Mouse (Mus musculus) embryo, embryonic 10.5 days (tissue): Measurements from ENCODE around the gene Minpp1.
"Not testable (repeated sequence)": the region's sequence is repeated elsewhere in the genome, so short reads cannot be mapped to it uniquely, and the experiment has no call there.

Experiments used
- DNase-seq: peaks from one replicate; pipeline ENCODE4 v3.0.0-alpha.2; 2015; ENCODE audit warnings: low spot score

The Minpp1 gene

GRCm38 (mm10) chr19:32485681-32486105 is at the start of gene Minpp1:
Minpp1 (plus strand) TSS chr19:32485769.
- DNase-seq: peak; percentile 86

GRCm38 (mm10) chr19:32439356-32439755 is 46.2 kb upstream of the Minpp1 start:
- no peak for DNase-seq

DNA sequence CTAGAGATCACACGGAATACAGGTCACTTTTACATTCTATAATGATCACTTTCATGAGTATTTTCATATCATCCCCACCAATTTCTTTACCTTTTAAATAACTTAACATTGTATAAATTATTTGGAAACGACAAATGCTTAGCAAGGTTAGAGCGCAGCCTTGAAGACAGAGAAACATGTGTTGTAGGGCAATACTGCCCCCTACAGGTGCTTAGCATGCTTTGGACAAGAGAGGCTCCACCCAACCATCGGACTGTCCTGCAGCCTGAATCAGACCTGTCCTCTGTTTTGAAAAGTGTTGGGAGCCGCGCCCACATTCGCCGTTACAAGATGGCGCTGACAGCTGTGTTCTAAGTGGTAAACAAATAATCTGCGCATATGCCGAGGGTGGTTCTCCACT is 44.0 kb upstream of the Minpp1 start:
- no peak for DNase-seq

GRCm38 (mm10) chr19:32448931-32449330 is 36.6 kb upstream of the Minpp1 start:
- no peak for DNase-seq

DNA sequence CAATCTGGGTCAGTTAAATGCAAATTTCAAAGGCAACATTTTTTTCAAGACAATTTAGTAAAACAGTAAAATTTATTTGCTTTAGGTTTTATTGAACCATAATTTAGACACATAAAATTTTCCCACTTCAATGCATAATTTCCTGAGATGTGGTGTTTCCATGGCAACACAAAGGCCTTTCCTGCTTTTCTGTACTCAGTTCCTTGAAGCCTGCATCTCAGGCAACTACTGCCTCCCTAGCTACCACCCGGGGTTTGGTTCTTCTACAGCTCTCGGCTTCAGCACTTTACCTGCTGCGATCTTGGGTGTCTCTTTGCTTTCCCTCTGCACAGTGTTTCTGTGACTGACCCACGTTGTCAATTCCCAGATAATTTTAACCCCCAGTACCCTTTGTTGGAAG is 33.3 kb upstream of the Minpp1 start:
- DNase-seq: no peak

- DNase-seq: no peak
Observed at GRCm38 (mm10) chr19:32456744-32457143, 28.8 kb upstream of the Minpp1 start.

- not testable (repeated sequence) for DNase-seq
Observed at GRCm38 (mm10) chr19:32457631-32458030, 27.9 kb upstream of the Minpp1 start.

GRCm38 (mm10) chr19:32463037-32463436 is 22.5 kb upstream of the Minpp1 start:
- DNase-seq: no peak

GRCm38 (mm10) chr19:32465228-32465627 is 20.3 kb upstream of the Minpp1 start:
- DNase-seq: no peak

GRCm38 (mm10) chr19:32466478-32466877 is 19.1 kb upstream of the Minpp1 start, which contains the start of gene Rpl9-ps6:
Rpl9-ps6 (minus strand) TSS chr19:32466578.
- DNase-seq: no peak

DNA sequence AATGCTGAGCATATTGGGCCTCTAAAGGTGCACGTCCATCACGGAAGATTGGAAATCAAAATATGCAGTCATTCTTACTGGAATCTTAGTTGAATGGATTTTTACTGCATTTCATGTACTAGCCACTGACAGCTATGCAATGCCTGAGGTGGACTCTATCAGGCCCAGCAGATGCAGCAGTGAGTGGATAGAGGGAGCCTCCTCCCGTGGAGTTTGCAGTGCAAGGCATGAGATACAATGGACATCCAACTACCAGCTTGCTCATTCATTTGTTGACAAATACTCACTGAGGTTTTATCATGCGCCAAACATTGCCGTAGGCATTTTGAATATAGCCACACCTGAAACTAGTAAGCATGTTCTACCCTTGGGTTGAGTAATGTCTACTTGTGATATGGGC is 18.2 kb upstream of the Minpp1 start:
- no peak for DNase-seq

DNA sequence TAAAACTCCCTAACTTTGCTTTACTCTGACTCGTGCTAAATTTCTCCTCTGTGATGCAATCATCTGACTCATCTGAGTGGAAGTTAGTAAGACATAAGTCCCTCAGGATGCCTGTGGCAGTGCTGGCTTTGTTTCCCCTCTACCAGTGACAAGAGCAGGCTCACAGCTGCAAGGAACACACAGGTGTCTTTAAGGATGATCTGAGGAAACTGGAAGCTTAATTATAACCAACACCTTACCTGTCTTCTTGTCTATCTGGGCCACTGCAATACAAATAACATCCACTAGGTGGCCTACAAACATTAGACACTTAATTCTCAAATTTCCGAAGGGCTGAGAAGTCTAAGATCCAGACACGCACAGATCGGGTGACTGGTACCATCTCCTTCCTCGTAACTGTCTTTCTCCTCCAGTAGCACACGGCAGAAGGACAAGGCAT is 15.5 kb upstream of the Minpp1 start:
- peak; percentile 77 for DNase-seq

DNA sequence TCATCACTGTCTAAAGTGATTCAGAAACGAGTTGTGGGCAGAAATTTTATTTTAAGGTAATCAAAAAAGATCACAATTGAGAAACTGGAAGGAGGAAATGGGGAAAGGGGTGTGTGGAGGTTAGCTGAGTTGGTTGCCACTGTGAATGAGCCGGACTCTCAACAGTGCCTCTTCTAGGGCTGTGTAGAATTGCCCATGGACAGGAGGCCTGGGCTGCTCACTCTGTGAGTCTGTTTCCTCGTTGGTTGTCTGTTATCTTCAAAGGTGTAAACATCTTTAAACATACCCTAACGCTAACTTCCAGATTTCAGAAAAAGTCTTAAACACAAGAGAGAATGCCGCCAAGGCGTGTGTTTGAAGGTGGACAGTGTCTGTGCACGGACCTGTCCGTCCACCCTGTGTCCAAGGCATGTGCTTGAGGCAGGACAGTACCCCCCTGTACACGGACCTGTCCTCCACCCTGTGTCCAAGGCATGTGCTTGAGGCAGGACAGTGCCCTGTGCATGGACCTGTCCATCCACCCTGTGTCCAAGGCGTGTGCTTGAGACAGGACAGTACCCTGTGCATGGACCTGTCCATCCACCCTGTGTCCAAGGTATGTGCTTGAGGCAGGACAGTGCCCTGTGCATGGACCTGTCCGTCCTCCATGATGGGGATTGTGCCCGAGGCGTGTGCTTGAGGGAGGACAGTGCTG is 14.9 kb upstream of the Minpp1 start:
- no peak for DNase-seq

DNA sequence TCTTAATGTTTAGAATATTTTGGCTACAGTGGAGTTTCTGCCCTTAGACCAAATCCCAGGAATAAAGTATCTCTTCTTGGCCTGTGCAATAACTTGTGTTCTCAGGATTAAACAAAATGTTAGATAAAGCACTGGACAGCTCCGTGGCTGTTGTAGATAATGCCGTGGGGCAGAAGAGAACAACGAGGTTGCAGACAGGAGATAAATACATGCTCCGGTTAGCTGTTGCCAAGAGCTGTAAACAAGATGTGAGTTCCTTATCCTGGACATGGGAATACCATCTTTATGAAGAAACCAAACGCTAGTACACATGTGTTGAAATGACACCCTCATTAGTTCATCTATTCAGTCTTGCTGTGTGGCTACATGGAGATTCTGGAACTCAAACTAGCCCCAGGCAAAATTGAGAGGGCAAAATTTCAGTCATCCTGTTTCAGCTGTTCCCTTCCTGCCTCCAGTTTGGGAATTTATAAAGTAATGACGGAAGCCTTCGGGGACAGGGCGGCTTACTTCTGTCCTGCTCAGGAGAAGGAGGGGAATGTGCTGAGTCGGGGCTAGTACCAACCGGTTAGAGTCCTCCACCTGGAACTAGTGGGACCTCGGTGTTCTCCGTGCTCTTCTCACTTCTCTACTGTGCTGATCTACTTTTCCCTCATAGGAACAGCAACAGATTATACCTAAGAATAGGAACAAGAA is 9.4 kb upstream of the Minpp1 start:
- no peak for DNase-seq

DNA sequence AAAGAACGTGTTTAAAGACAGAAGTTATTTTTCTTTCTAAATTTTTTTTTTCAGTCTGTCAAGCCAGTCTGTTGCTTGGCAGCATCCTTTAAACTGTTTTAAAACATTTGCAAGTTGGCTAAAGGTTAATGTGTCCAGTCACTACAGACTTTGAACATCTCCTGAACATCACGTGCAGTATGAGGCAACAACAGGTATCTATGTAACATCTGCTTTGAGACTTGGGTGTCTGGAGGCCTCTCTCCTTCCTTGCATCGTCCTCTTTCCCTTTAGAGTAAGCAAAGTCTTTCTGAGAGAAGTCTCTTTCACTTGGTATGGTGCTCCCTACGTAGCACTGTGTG is 8.9 kb upstream of the Minpp1 start:
- DNase-seq: no peak

DNA sequence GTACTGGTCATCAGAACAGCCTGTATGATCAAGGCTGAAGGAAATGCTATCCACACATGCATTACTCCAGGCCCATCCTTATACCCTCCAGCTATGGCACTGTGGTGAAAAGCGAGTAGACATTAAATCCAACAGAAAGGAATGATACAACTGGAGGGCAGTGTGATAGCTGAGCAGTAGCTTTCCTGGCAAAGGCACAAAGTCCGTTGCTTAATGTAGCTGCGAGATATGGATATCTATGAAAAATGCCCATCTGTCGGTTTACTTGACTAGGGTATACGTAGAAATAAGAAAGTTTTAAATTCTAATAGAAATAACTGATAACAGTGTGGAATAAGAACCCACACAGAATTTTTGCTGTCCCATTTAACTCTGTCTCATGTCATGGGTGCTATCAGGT is 5.3 kb upstream of the Minpp1 start:
- DNase-seq: no peak

- DNase-seq: no peak
Observed at GRCm38 (mm10) chr19:32480791-32481442, 4.7 kb upstream of the Minpp1 start.

DNA sequence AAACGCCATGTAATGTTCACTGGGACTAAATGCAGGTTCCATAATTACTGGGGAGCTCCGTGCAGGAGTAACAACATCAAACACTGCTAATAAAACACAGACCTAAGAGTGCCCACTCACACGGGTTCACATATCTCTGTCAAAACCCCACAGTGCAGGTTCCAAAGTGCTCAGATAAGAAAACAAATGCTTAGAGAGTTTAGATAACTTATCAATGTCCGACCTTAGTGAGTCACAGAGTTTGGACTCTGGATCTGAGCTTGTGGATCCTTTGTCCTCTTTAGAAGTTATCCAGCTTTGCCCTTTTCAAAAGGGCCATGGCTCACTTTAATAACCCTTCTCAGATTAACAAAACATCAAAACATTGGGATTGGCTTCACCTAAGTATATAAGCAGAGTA is 4.1 kb upstream of the Minpp1 start:
- no peak for DNase-seq

GRCm38 (mm10) chr19:32484941-32485660 is 468 bp upstream of the Minpp1 start:
- DNase-seq: peak; percentile 58

GRCm38 (mm10) chr19:32486106-32486724 is 646 bp downstream of the Minpp1 start:
- DNase-seq: peak; percentile 72

- DNase-seq: no peak
Observed at GRCm38 (mm10) chr19:32487595-32488255, 2.2 kb downstream of the Minpp1 start.
